Mouse (Mus musculus) erythroblast, embryonic 14.5 days (primary cell): ENCODE measurements around the gene Slc45a3.

Experiments used
- GATA1 ChIP-seq: IDR thresholded peaks from 2 replicates; pipeline ENCODE4 v1.6.1; 2012; ENCODE audit warnings: low read length, inconsistent platforms, mixed read lengths
- TAL1 ChIP-seq: IDR thresholded peaks from 3 replicates; pipeline ENCODE4 v1.6.1; 2012; ENCODE audit warnings: low read length, inconsistent platforms, mixed read lengths

GRCm38 (mm10) chr1:131957416-131957815 lies 5.4 kb upstream of the Slc45a3 start:
- TF ChIP-seq TAL1 (no peak), GATA1 (no peak)
